Mouse (Mus musculus): ENCODE measurements around the gene Madd.

DNA sequence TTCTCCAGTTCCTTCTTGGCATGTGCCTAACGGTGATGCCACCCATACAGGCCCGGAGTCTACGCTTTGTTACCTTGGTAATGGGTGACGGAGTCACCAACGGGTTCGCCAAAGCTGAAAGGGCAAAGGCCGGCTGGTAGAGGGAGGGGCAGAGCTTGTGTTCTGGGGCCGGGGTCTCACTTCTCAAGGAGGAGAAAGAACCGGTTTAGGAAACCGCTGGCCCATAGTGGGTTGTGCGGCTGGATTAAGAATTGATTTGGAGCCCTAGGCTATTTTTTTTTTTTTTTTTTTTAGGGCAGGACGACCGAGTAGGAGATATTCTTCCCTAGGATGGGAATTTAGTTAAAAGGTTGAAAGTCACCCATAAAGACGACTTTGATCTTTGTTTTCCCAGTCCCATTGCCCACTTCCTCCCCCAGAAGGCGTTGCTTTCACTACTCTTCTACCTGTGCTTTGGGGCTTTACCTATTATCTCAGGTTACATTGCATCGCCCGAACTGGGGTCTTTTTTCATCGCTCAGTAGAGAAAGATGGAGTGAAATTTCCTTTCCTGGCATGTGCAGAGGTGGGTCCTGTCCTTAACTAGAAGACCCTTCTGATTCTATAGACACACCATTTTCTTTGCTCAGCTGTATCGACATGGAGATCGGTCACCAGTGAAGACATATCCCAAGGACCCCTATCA, 19.5 kb upstream of the Madd start:
- TF ChIP-seq POLR2A (IDR thresholded peaks at IDR 0.05; ENCODE audit: insufficient read depth, low read depth, low read length) (no peak), CTCF (IDR thresholded peaks at IDR 0.05; ENCODE audit: insufficient read depth, low read depth, low read length) (no peak)
